Mouse (Mus musculus) myocyte (in vitro differentiated cells): ENCODE results near the gene Rhox4e.
"Not testable (repeated sequence)": the region's sequence is repeated elsewhere in the genome, so short reads cannot be mapped to it uniquely, and the experiment has no call there.

ENCODE experiments used
- E2F4 ChIP-seq: IDR thresholded peaks from one replicate; pipeline ENCODE4 v1.6.1; 2011; ENCODE audit warnings: mild to moderate bottlenecking, control low read depth, moderate library complexity; ENCODE audit not compliant: insufficient read depth
- POLR2AphosphoS2 ChIP-seq: IDR thresholded peaks from one replicate; pipeline ENCODE4 v1.6.1; 2011; ENCODE audit warnings: low read depth, control low read depth; ENCODE audit not compliant: insufficient read length

DNA sequence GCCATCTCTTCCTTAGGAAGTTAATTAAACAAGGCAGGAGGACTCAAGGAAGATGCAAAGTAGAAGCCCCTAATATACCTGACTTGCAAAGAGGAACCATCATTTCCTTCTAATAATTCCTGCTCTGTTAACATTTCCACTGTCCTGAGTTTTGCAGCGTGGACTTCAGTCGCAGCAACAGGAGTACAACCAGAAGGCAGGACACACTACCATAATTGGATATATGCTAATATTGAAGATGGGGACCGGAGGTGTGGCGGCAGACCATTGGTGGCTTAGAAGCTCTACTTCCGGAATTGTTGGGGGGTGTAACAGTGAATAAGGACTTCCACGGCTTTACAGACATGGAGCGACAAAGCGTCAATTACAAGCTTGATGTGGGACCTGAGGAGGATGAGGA is 27.1 kb upstream of the Rhox4e start, which contains the start of gene Rhox2e:
- TF ChIP-seq POLR2AphosphoS2, E2F4: not testable (repeated sequence)
